Comparison of ENCODE assay signal across 27 mouse cellular contexts in the genomic region with DNA sequence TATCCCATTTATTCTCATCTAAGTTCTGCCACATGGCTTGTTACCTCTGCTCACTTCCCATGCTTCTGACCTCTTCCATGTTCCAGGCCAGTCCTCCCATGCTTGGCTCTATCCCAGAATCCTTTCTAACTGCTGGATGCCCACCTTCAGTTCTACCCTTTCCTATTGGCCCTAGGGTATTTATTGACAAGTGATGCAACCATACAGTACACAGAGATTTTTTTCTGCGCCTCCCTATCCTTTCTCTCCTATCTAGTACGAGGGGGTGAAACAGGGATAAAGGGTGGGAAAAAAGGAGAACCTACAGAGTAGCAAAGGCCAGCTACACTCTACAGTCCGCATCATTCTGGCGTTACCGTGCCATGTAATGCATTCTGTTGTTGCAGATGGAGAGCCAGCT. TPM values are rescaled to one million over a fixed set of nuclear protein-coding genes. Genes with fewer than 3 reads are reported as not detected.
DNase-seq lines count a peak whose midpoint lies in the region; ATAC-seq and TF ChIP-seq lines count a peak whose summit lies in the region.
"Had no signal": no experiment of that assay in that cellular context is flagged by ENCODE, and none has a peak within 500 bp of the region (broad histone marks: within the 10 kb centered on the region; RNA-seq: fewer than 3 reads in every experiment).

No protein-coding gene starts in this region.

- no peaks in the 10 kb centered on the region for H3K27me3 ChIP-seq in heart, embryonic 11.5 days (ENCODE audit: control insufficient read depth, insufficient read depth, low read length)
- H3K27me3 ChIP-seq in liver, postnatal 0 days (ENCODE audit: insufficient read depth, low read length): no peaks in the 10 kb centered on the region
- H3K27me3 ChIP-seq in liver, embryonic 11.5 days (replicated peaks; ENCODE audit: control insufficient read depth, insufficient read depth, low read length): no peaks in the 10 kb centered on the region
- H3K27me3 ChIP-seq: forebrain, embryonic 13.5 days; heart, embryonic 13.5 days; hindbrain, embryonic 15.5 days; intestine, embryonic 15.5 days had no signal

- TF ChIP-seq CTCF in liver, postnatal 0 days (IDR thresholded peaks at IDR 0.05; ENCODE audit: low read depth): no peak
- no peak for TF ChIP-seq CTCF in cortical plate, adult 2 months (IDR thresholded peaks at IDR 0.05; ENCODE audit: extremely low read depth, insufficient read depth, low read length)

- peaks cover 5% of the 10 kb centered on the region; the same call in 1 of the 2 replicates for H3K36me3 ChIP-seq in heart, embryonic 11.5 days (ENCODE audit: control insufficient read depth, insufficient read depth, low read length)
- H3K36me3 ChIP-seq in liver, postnatal 0 days (replicated peaks; ENCODE audit: insufficient read depth, low read length): peaks cover 64% of the 10 kb centered on the region
- H3K36me3 ChIP-seq in liver, embryonic 11.5 days (ENCODE audit: control insufficient read depth, insufficient read depth, low read length): peaks cover 17% of the 10 kb centered on the region

- H3K4me2 ChIP-seq in heart, embryonic 11.5 days: no peak overlapping the region
- no peak overlapping the region for H3K4me2 ChIP-seq in liver, postnatal 0 days (ENCODE audit: low read depth, low read length)
- no peak overlapping the region for H3K4me2 ChIP-seq in liver, embryonic 11.5 days
- H3K4me2 ChIP-seq: forebrain, embryonic 13.5 days; heart, embryonic 13.5 days; hindbrain, embryonic 15.5 days; intestine, embryonic 15.5 days had no signal

- TF ChIP-seq EP300 in liver, postnatal 0 days (IDR thresholded peaks at IDR 0.05; ENCODE audit: low read depth): no peak

- DNase-seq in heart, adult 11 months: peak; percentile 65
- DNase-seq in liver, postnatal 0 days: no peak
- DNase-seq in liver, embryonic 11.5 days (ENCODE audit: low spot score): no peak
- DNase-seq in left cerebral cortex, postnatal 36 days (ENCODE audit: low spot score in 2 of 2): no peak
- DNase-seq: adrenal gland, postnatal 10 days; adrenal gland, postnatal 36 days; cerebellum, adult 11 months; cerebellum, adult 2 months; cerebellum, adult 9-11 months; cerebellum, postnatal 25 days; embryo, embryonic 11 days; gastrocnemius, adult 2 months; gastrocnemius, postnatal 14 days; heart, adult 18-20 months; heart, postnatal 14 days; heart, postnatal 4 days; kidney, adult 11 months had no signal

- 90% methylated on average over 5 of the region's 5 CpGs for WGBS in heart, embryonic 11.5 days (ENCODE audit: insufficient replicate concordance)
- 82% methylated on average over 5 of the region's 5 CpGs for WGBS in liver, postnatal 0 days (ENCODE audit: insufficient replicate concordance)
- 94% methylated on average over 5 of the region's 5 CpGs for WGBS in liver, embryonic 11.5 days

- no peak overlapping the region for H3K27ac ChIP-seq in heart, embryonic 11.5 days (ENCODE audit: low read depth, low read length)
- no peak overlapping the region for H3K27ac ChIP-seq in liver, postnatal 0 days (ENCODE audit: low read depth)
- H3K27ac ChIP-seq in liver, embryonic 11.5 days (ENCODE audit: low read depth, low read length): no peak overlapping the region
- no peak overlapping the region for H3K27ac ChIP-seq in cortical plate, adult 2 months (ENCODE audit: insufficient read depth, low read length)
- H3K27ac ChIP-seq: forebrain, embryonic 10.5 days; forebrain, embryonic 13.5 days; gastrocnemius, adult 2 months; heart, embryonic 13.5 days; hindbrain, embryonic 15.5 days; intestine, embryonic 15.5 days had no signal

- no peaks in the 10 kb centered on the region for H3K9me3 ChIP-seq in heart, embryonic 11.5 days (replicated peaks; ENCODE audit: control insufficient read depth, low read length)
- no peaks in the 10 kb centered on the region for H3K9me3 ChIP-seq in liver, postnatal 0 days (ENCODE audit: low read length)
- no peaks in the 10 kb centered on the region for H3K9me3 ChIP-seq in liver, embryonic 11.5 days (ENCODE audit: control insufficient read depth, low read length)
- H3K9me3 ChIP-seq: forebrain, embryonic 10.5 days; forebrain, embryonic 13.5 days; heart, embryonic 13.5 days; hindbrain, embryonic 15.5 days; intestine, embryonic 15.5 days had no signal

- no peak for TF ChIP-seq POLR2A in cortical plate, adult 2 months (IDR thresholded peaks at IDR 0.05; ENCODE audit: extremely low read depth, insufficient read depth, low read length)

- ATAC-seq in heart, embryonic 11.5 days (replicated peaks; ENCODE audit: insufficient number of reproducible peaks, low FRiP score, low TSS enrichment): no peak
- ATAC-seq in liver, postnatal 0 days: 0 out of 2 replicates have a peak, but pooled peaks have one; percentile 21
- no peak for ATAC-seq in liver, embryonic 11.5 days (replicated peaks; ENCODE audit: low FRiP score)
- ATAC-seq: CD4-positive, CD25-positive, alpha-beta regulatory T cell, adult 4 months; forebrain, embryonic 13.5 days; intestine, embryonic 15.5 days had no signal

- H3K4me3 ChIP-seq in heart, embryonic 11.5 days (ENCODE audit: low read depth, low read length): no peak overlapping the region
- no peak overlapping the region for H3K4me3 ChIP-seq in liver, postnatal 0 days (ENCODE audit: low read depth, low read length)
- no peak overlapping the region for H3K4me3 ChIP-seq in liver, embryonic 11.5 days (ENCODE audit: low read depth, low read length)
- H3K4me3 ChIP-seq in cortical plate, adult 2 months (ENCODE audit: insufficient read depth, low read length): peak overlapping the region; percentile 21; the same call in 1 of the 2 replicates
- H3K4me3 ChIP-seq: forebrain, embryonic 10.5 days; forebrain, embryonic 13.5 days; gastrocnemius, adult 2 months; heart, embryonic 13.5 days; hindbrain, embryonic 15.5 days; intestine, embryonic 15.5 days had no signal

- H3K9ac ChIP-seq in heart, embryonic 11.5 days (ENCODE audit: low read depth, low read length): no peak overlapping the region
- H3K9ac ChIP-seq in liver, postnatal 0 days (replicated peaks): no peak overlapping the region
- no peak overlapping the region for H3K9ac ChIP-seq in liver, embryonic 11.5 days (ENCODE audit: low read depth, low read length)
- H3K9ac ChIP-seq: forebrain, embryonic 13.5 days; heart, embryonic 13.5 days; hindbrain, embryonic 15.5 days; intestine, embryonic 15.5 days had no signal

- no peaks in the 10 kb centered on the region for H3K4me1 ChIP-seq in heart, embryonic 11.5 days (ENCODE audit: control insufficient read depth, insufficient read depth, low read length)
- H3K4me1 ChIP-seq in liver, postnatal 0 days (ENCODE audit: insufficient read depth): no peaks in the 10 kb centered on the region
- H3K4me1 ChIP-seq in liver, embryonic 11.5 days (replicated peaks; ENCODE audit: control insufficient read depth, insufficient read depth, low read length): no peaks in the 10 kb centered on the region
- peaks cover 2% of the 10 kb centered on the region; the same call in 1 of the 2 replicates for H3K4me1 ChIP-seq in cortical plate, adult 2 months (ENCODE audit: control insufficient read depth, insufficient read depth, low read length)
- H3K4me1 ChIP-seq: forebrain, embryonic 10.5 days; forebrain, embryonic 13.5 days; heart, embryonic 13.5 days; hindbrain, embryonic 15.5 days; intestine, embryonic 15.5 days had no signal

- intact Hi-C loops in left cerebral cortex, postnatal 36 days (cut with DNase I): no loop called here

RNA-seq across cellular contexts. Expression of a gene that starts 9.8 kb away (rescaled TPM):
- 8.3 and 10.2 TPM in 2 replicates for polyA plus RNA-seq in heart, embryonic 11.5 days (2014; fragmentation: Nextera tagmentation; extraction: Ambion mirVana)
- 2.7 and 2.8 TPM in 2 replicates for polyA plus RNA-seq in liver, postnatal 0 days (2015; fragmentation: Nextera tagmentation; extraction: Ambion mirVana)
- polyA plus RNA-seq in liver, embryonic 11.5 days (2014; fragmentation: Nextera tagmentation; extraction: Ambion mirVana): 12.1 and 15.2 TPM in 2 replicates
- 9.9 and 11.0 TPM in 2 replicates for polyA plus RNA-seq in cortical plate, adult 2 months (2012; rRNA removed)
- 10 to 100 TPM; 10.3 to 11.5 TPM for total RNA-seq in left cerebral cortex, postnatal 36 days (2021)

RNA-seq across cellular contexts. Expression of a gene that starts 38.7 kb away (rescaled TPM):
- polyA plus RNA-seq in heart, embryonic 11.5 days (2014; fragmentation: Nextera tagmentation; extraction: Ambion mirVana): 44.9 and 47.2 TPM in 2 replicates
- 15.1 and 18.5 TPM in 2 replicates for polyA plus RNA-seq in liver, postnatal 0 days (2015; fragmentation: Nextera tagmentation; extraction: Ambion mirVana)
- 33.1 and 38.1 TPM in 2 replicates for polyA plus RNA-seq in liver, embryonic 11.5 days (2014; fragmentation: Nextera tagmentation; extraction: Ambion mirVana)
- polyA plus RNA-seq in cortical plate, adult 2 months (2012; rRNA removed): 38.4 and 42.2 TPM in 2 replicates
- total RNA-seq in left cerebral cortex, postnatal 36 days (2021): 10 to 100 TPM; 26.3 to 29.4 TPM

RNA-seq across cellular contexts. Expression of a gene that starts 38.7 kb away (rescaled TPM):
- polyA plus RNA-seq in heart, embryonic 11.5 days (2014; fragmentation: Nextera tagmentation; extraction: Ambion mirVana): 0.14 TPM in 1 of 2 replicates, not detected in the other
- polyA plus RNA-seq in liver, postnatal 0 days (2015; fragmentation: Nextera tagmentation; extraction: Ambion mirVana): 0.95 and 1.1 TPM in 2 replicates
- polyA plus RNA-seq in liver, embryonic 11.5 days (2014; fragmentation: Nextera tagmentation; extraction: Ambion mirVana): 0.09 and 0.12 TPM in 2 replicates
- 0.04 and 0.06 TPM in 2 replicates for polyA plus RNA-seq in cortical plate, adult 2 months (2012; rRNA removed)
- total RNA-seq in left cerebral cortex, postnatal 36 days (2021): under 1 TPM; 0.25 to 0.29 TPM
- total RNA-seq: adrenal gland, adult 18-20 months; adrenal gland, postnatal 36 days; gastrocnemius, adult 2 months; heart, adult 18-20 months had no signal
- polyA plus RNA-seq: C2C12; CD4-positive, CD25-positive, alpha-beta regulatory T cell, adult 4 months; forebrain, embryonic 10.5 days had no signal
